Mouse (Mus musculus) stomach, postnatal 0 days (tissue): ENCODE data around the gene Arf6. TPM values are rescaled to one million over a fixed set of nuclear protein-coding genes. Genes with fewer than 3 reads are reported as not detected.

Experiments
- ATAC-seq: fragments of 200-750 bp; cut with Nextera tagmentation; 2 replicates; pipeline ENCODE4 v1.8.0; 2017; ENCODE audit not compliant: low FRiP score, low TSS enrichment
- DNase-seq: peaks from one replicate; pipeline ENCODE4 v3.0.0-alpha.2; 2016; ENCODE audit warnings: low spot score
- H3K27ac ChIP-seq: fragments of 300-500 bp; sonication (generic); replicated peaks from 2 replicates; pipeline ENCODE4 v1.5.1; 2014; ENCODE audit warnings: mild to moderate bottlenecking, control low read depth
- H3K27me3 ChIP-seq: fragments of 300-500 bp; sonication (generic); 2 replicates; pipeline ENCODE4 v1.6.1; 2014; ENCODE audit warnings: low read length; ENCODE audit not compliant: control insufficient read depth, insufficient read depth
- H3K36me3 ChIP-seq: fragments of 300-500 bp; sonication (generic); 2 replicates; pipeline ENCODE4 v1.6.1; 2014; ENCODE audit warnings: low read length, mixed read lengths; ENCODE audit not compliant: control insufficient read depth, insufficient read depth
- H3K4me1 ChIP-seq: fragments of 300-500 bp; sonication (generic); replicated peaks from 2 replicates; pipeline ENCODE4 v1.6.1; 2014; ENCODE audit warnings: antibody characterized with exemption; ENCODE audit not compliant: control insufficient read depth, insufficient read depth
- H3K4me2 ChIP-seq: fragments of 300-500 bp; sonication (generic); replicated peaks from 2 replicates; pipeline ENCODE4 v1.6.1; 2014; ENCODE audit warnings: low read depth, mild to moderate bottlenecking, control low read depth, moderate library complexity
- H3K4me3 ChIP-seq: fragments of 300-500 bp; sonication (generic); 2 replicates; pipeline ENCODE4 v1.5.1; 2014; ENCODE audit warnings: low read depth, low read length, control low read depth
- H3K9ac ChIP-seq: fragments of 300-500 bp; sonication (generic); 2 replicates; pipeline ENCODE4 v1.6.1; 2014; ENCODE audit warnings: mild to moderate bottlenecking, low read length, control low read depth, mixed read lengths
- H3K9me3 ChIP-seq: fragments of 300-500 bp; sonication (generic); 2 replicates; pipeline ENCODE4 v1.6.1; 2016; ENCODE audit warnings: low read length; ENCODE audit not compliant: control insufficient read depth
- CTCF ChIP-seq: IDR thresholded peaks from 2 replicates; pipeline ENCODE4 v1.5.1; 2016; ENCODE audit warnings: antibody characterized with exemption, low read depth, mild to moderate bottlenecking, moderate library complexity
- EP300 ChIP-seq: optimal IDR thresholded peaks from 2 replicates; pipeline ENCODE3; 2016; ENCODE audit warnings: antibody characterized with exemption
- WGBS: fragments of 180-500 bp; shearing (Covaris S2); extraction: QIAGEN DNeasy Blood & Tissue Kit; methylation state at CpG from one replicate; pipeline ENCODE4 v1.1.7; 2014; 5-methylcytosine and 5-hydroxymethylcytosine counted together
- microRNA-seq: library from miRNA; unstranded; fragments of <30 nt; microRNA quantifications from one replicate; pipeline ENCODE4, GENCODE M21; 2016
- polyA plus RNA-seq: library from polyadenylated mRNA; unstranded; fragments of >200 nt; fragmentation: Nextera tagmentation; extraction: Ambion mirVana; gene quantifications from 2 replicates; pipeline ENCODE4 v1.2.1, GENCODE M21; 2015

The Arf6 gene
- polyA plus RNA-seq, 1 experiment from 2014 or later, result 97.8 TPM

DNA sequence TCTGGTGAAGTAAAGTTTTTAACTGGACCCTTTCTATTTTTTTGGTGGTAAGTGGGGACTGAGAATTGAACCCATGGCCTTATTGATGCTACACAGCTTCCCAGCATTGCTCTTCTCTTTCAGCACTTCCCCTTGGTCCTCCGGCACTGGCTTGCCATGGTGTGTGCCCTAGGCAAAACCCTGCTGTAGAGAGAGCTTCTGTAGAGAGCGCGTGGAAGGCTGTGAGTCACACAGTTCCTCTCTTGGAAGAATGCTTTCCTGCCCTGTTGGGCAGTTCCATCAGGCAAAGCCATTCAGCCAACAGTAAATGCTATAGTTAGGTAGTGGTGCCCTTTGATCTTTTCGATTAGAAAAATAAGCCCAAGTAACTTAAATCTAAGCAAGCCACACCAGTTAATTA lies 47.7 kb downstream of the Arf6 start:
- ATAC-seq (no peak), DNase-seq (no peak)
- H3K27me3 ChIP-seq, result no peaks in the 10 kb centered on the region
- no peak overlapping the region for H3K4me3 ChIP-seq
- peaks cover 3% of the 10 kb centered on the region; the same call in 1 of the 2 replicates for H3K4me1 ChIP-seq
- peak overlapping the region; percentile 25; the same call in 1 of the 2 replicates for H3K27ac ChIP-seq
- H3K4me2 ChIP-seq, result no peak overlapping the region
- no peaks in the 10 kb centered on the region for H3K9me3 ChIP-seq
- H3K36me3 ChIP-seq, result no peaks in the 10 kb centered on the region
- WGBS, result 60% methylated on average over 4 of the region's 4 CpGs
- H3K9ac ChIP-seq, result no peak overlapping the region
- TF ChIP-seq CTCF, result no peak
- TF ChIP-seq EP300, result no peak

DNA sequence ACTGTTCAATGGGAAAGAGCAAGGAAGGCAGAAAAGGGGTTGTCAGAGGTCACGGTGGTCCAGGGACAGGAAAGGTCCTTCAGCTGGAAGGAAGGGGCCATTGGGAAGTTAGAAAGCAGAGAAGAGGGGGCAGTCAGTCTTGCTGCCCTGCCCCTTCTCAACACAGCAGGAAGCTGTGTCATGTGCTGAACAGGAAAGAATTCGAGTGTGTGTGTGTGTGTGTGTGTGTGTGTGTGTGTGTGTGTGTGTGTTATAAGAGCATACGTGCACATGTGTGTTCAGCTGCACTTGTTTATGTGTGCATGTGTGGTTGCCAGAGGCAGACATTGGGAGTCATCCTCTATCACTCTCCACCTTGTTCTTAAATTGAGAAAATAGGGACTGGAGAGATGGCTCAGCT lies 48.8 kb downstream of the Arf6 start:
- ATAC-seq, result no peak

DNA sequence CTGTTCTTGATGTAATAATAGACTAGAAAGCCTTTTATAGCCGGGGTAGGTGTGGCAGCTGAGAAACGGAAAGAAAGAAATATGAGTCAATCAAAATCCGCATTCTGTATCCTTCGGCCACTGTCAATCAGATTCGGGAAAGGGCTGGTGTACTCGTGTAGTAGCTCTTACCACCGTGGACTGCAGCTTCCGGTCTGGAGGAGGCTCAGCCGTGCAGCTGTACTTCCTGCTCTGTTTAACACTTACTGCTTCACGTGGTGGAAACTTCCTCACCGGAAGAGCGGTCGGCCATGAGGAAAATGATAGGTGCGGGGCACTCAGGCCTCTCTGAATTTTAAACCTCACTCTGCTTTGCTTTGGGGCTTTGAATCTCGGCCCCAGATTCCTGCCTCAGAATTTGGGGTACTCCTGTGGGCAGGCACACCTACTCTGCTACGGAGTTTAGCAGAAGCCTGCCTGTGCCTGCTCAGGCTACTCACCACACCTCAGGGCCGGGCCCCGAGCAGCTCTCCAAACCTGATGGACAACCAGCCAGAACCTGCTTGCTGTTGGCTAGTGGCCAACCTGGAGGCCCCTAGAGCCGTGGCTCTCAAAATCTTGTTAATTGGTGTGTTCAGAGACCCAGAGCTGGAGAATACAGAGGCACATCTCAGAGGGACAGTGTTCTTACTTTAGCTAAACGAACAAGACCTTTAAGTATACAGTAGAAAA lies 51.0 kb downstream of the Arf6 start:
- DNase-seq (peak; percentile 68), ATAC-seq (peak; percentile 81)
- no peaks in the 10 kb centered on the region for H3K36me3 ChIP-seq
- H3K27me3 ChIP-seq, result no peaks in the 10 kb centered on the region
- no peak overlapping the region for H3K9ac ChIP-seq
- 0 out of 2 replicates have a peak overlapping the region, but pooled peaks have one; percentile 4 for H3K4me3 ChIP-seq
- WGBS, result 48% methylated on average over 20 of the region's 20 CpGs
- H3K4me1 ChIP-seq, result 0 out of 2 replicates have a peak, but pooled peaks cover under 1% of the 10 kb centered on the region
- peak overlapping the region; percentile 88 for H3K27ac ChIP-seq
- H3K9me3 ChIP-seq, result no peaks in the 10 kb centered on the region
- TF ChIP-seq CTCF (no peak), EP300 (peak; percentile 40)
- no peak overlapping the region for H3K4me2 ChIP-seq

More for the DNA sequence above, 48.8 kb downstream of the Arf6 start:
- Histone ChIP-seq H3K27me3 (no peaks in the 10 kb centered on the region), H3K4me1 (peaks cover 3% of the 10 kb centered on the region; the same call in 1 of the 2 replicates), H3K4me3 (no peak overlapping the region), H3K4me2 (no peak overlapping the region), H3K9me3 (no peaks in the 10 kb centered on the region), H3K27ac (no peak overlapping the region), H3K9ac (no peak overlapping the region), H3K36me3 (no peaks in the 10 kb centered on the region)
- WGBS, result 60% methylated on average over 3 of the region's 3 CpGs
- no peak for DNase-seq
- TF ChIP-seq EP300, result no peak

Small RNA genes within 50 kb of the gene (microRNA-seq; reads per million reads assigned to microRNA genes)
- gene Gm47299 (not detected), gene Gm47305 (not detected)

Other genes with a start within 250 kb of the Arf6 start
- 1,988 and 2,229 TPM in 2 replicates for gene Rps29, start 213.0 kb upstream of the Arf6 start, polyA plus RNA-seq
- gene Lrr1, start 203.3 kb upstream of the Arf6 start, polyA plus RNA-seq, result 4.3 and 5.2 TPM in 2 replicates
- 843 and 974 TPM in 2 replicates for gene Rpl36al, start 188.1 kb upstream of the Arf6 start, polyA plus RNA-seq
- 52.3 and 54.4 TPM in 2 replicates for gene Mgat2, start 188.0 kb upstream of the Arf6 start, polyA plus RNA-seq
- 6.9 and 10.3 TPM in 2 replicates for gene Gm49383, start 175.0 kb upstream of the Arf6 start, polyA plus RNA-seq
- 4.0 and 5.2 TPM in 2 replicates for gene Dnaaf2, start 173.7 kb upstream of the Arf6 start, polyA plus RNA-seq
- gene Gm49384, start 167.9 kb upstream of the Arf6 start, polyA plus RNA-seq, result 8.2 and 8.7 TPM in 2 replicates
- 8.0 and 9.0 TPM in 2 replicates for gene Pole2, start 144.0 kb upstream of the Arf6 start, polyA plus RNA-seq
- 20.2 and 20.4 TPM in 2 replicates for gene Klhdc1, start 131.0 kb upstream of the Arf6 start, polyA plus RNA-seq
- 60.6 and 61.6 TPM in 2 replicates for gene Klhdc2, start 75.5 kb upstream of the Arf6 start, polyA plus RNA-seq
- gene Nemf, start 15.0 kb upstream of the Arf6 start, polyA plus RNA-seq, result 46.5 and 50.0 TPM in 2 replicates
- 2.4 and 4.1 TPM in 2 replicates for gene Gm9887, start 308 bp downstream of the Arf6 start, polyA plus RNA-seq
- gene Vcpkmt, start 210.9 kb downstream of the Arf6 start, polyA plus RNA-seq, result 24.4 and 24.7 TPM in 2 replicates